Mouse (Mus musculus): ENCODE data around the gene Adra1d. TPM values are rescaled to one million over a fixed set of nuclear protein-coding genes. Genes with fewer than 3 reads are reported as not detected.

The Adra1d gene
- polyA plus RNA-seq, 1 experiment from 2014 or later = 0.40 TPM

DNA sequence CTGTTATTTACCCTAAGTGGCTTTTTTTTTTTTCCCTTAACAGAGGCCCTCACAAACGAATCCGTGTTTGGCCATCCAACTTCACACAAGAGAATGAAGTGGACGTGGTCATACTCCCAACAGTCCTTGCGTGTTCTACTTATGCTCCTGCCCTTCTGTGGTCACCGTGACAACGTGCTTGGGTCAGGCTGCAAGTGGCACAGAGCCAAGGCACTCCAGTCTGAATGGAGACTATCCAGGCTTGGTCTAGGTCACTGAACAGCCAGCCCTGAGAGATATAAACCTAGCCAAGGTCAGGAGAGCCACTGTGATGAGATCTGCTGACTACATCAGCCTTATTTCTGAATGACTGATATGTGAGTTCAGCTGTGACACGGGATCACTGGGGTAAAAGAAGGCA is 23.7 kb downstream of the Adra1d start:
- H3K4me3 ChIP-seq (replicated peaks) = no peak overlapping the region
- WGBS (ENCODE audit: insufficient replicate concordance) = 62% methylated on average over 7 of the region's 7 CpGs
- H3K27me3 ChIP-seq = peaks cover 3% of the 10 kb centered on the region; the same call in 1 of the 2 replicates
- H3K4me2 ChIP-seq = no peak overlapping the region
- no peaks in the 10 kb centered on the region for H3K9me3 ChIP-seq (replicated peaks)
- no peaks in the 10 kb centered on the region for H3K36me3 ChIP-seq
- no peak for ATAC-seq (ENCODE audit: low read depth)
- H3K4me1 ChIP-seq (replicated peaks) = no peaks in the 10 kb centered on the region
- no peak overlapping the region for H3K27ac ChIP-seq
- no peak overlapping the region for H3K9ac ChIP-seq
- DNase-seq = no peak

DNA sequence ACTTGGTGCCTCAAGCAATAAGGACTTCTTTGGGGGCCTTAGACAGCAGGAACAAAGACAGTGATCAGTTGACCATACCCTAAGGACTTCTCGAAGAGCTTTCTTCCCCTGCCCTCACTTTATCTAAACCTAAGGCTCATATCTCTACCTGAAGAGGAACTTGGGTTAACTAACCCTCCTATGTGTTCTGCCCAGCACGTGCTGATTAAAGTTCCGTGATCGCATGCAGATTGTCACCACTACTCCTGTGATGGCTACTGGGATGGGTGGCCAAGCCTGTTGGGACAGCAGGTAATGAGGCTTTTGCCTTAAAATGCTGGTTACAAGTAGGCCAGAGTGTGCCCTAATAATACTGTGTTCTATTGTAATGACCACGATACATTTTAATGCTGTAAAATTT is 26.9 kb downstream of the Adra1d start:
- DNase-seq (no peak), ATAC-seq (ENCODE audit: low read depth) (no peak)
- no peak overlapping the region for H3K4me3 ChIP-seq (replicated peaks)
- peaks cover 4% of the 10 kb centered on the region for H3K4me1 ChIP-seq (replicated peaks)
- H3K9ac ChIP-seq = no peak overlapping the region
- no peak overlapping the region for H3K27ac ChIP-seq
- 46% methylated on average over 5 of the region's 5 CpGs for WGBS (ENCODE audit: insufficient replicate concordance)
- no peaks in the 10 kb centered on the region for H3K9me3 ChIP-seq (replicated peaks)
- peaks cover 6% of the 10 kb centered on the region; the same call in 1 of the 2 replicates for H3K27me3 ChIP-seq
- H3K4me2 ChIP-seq = no peak overlapping the region
- H3K36me3 ChIP-seq = no peaks in the 10 kb centered on the region

DNA sequence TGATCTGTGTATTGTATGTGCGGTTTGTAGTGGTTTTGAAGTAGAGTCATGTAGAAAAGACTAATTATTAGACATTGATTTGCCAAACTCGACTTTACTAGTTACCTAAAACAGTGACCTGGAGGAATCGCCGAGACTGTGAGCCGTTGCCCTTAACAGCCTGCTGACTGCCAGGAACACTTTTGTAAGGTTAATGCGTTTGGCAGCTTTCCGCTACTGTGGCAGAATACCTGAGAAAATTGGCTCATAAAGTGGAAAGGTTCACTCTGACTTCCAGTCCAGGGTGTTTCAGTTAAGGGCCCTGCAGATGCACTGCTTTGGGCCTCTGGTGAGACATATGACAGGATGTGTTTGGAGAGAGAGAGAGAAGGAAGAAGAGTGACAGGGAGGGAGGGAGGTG is 30.8 kb downstream of the Adra1d start:
- H3K4me1 ChIP-seq (replicated peaks) = peaks cover 8% of the 10 kb centered on the region
- no peaks in the 10 kb centered on the region for H3K9me3 ChIP-seq (replicated peaks)
- H3K27ac ChIP-seq = no peak overlapping the region
- no peak for ATAC-seq (ENCODE audit: low read depth)
- H3K9ac ChIP-seq = no peak overlapping the region
- H3K36me3 ChIP-seq = peaks cover 7% of the 10 kb centered on the region
- WGBS (ENCODE audit: insufficient replicate concordance) = 77% methylated on average over 7 of the region's 7 CpGs
- peaks cover 15% of the 10 kb centered on the region; the same call in 1 of the 2 replicates for H3K27me3 ChIP-seq
- no peak overlapping the region for H3K4me3 ChIP-seq (replicated peaks)
- DNase-seq = no peak
- no peak overlapping the region for H3K4me2 ChIP-seq

DNA sequence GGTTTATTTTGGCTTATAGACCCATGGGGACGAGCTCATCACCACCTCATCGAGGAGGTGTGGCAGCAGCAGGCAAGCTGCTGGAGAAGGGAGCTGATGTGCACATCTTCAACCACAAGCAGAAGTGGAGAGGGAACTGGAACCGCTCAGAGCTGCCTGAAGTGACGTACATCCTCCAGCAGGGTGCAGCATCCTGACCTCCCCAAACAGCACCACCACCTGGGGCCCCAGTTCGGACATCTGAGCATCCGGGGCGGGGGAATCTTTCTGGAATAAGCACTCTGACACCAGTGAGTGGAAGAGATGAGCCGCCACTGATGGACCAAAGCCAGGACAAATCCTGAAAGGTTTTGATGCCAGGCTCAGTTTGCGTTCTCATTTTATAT is 31.5 kb downstream of the Adra1d start:
- H3K36me3 ChIP-seq = peaks cover 13% of the 10 kb centered on the region
- H3K4me3 ChIP-seq (replicated peaks) = no peak overlapping the region
- peaks cover 15% of the 10 kb centered on the region; the same call in 1 of the 2 replicates for H3K27me3 ChIP-seq
- ATAC-seq (ENCODE audit: low read depth) (no peak), DNase-seq (peak; percentile 37)
- H3K27ac ChIP-seq = no peak overlapping the region
- no peak overlapping the region for H3K4me2 ChIP-seq
- WGBS (ENCODE audit: insufficient replicate concordance) = 18% methylated on average over 9 of the region's 9 CpGs
- peaks cover 8% of the 10 kb centered on the region for H3K4me1 ChIP-seq (replicated peaks)
- H3K9me3 ChIP-seq (replicated peaks) = no peaks in the 10 kb centered on the region
- H3K9ac ChIP-seq = no peak overlapping the region

DNA sequence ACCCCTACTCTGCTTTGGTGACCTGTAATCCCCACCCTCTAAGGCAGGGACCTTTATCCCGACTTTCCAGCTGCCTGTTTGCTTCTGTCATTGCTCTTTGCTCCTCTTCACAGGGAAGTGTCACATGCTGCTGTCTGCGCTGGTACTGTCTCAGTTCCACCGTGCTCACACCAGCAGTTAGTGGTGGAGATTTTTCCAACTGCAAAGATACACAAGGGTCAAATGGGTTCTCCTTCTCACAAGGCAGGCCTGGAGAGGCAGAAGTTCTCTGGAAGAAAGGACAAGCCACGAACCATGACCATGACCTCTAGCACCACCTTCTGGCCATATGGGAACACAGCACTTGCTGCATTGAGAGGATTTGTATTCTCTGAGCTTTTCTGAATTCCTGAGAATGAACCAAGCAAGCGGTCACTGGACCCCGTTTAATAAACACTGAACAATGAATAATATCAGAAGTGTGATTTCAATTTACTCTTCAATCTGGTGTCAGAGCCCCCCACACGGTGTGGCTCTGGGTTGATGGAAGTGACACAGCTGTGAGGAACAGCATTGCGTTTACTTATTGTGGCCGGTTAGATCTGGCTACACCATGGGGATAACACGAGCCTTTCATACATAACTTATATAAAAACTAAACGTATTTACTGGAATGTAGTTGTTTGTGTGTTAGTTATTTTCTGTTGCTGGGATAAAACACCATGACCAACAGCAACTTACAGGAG is 32.0 kb downstream of the Adra1d start:
- peak; percentile 50 for DNase-seq
- H3K4me1 ChIP-seq (replicated peaks) = peaks cover 8% of the 10 kb centered on the region
- no peak overlapping the region for H3K9ac ChIP-seq
- no peak overlapping the region; the same call in 1 of the 2 replicates for H3K4me2 ChIP-seq
- 27% methylated on average over 11 of the region's 11 CpGs for WGBS (ENCODE audit: insufficient replicate concordance)
- no peak overlapping the region for H3K27ac ChIP-seq
- peaks cover 18% of the 10 kb centered on the region for H3K36me3 ChIP-seq
- ATAC-seq (ENCODE audit: low read depth) = peak; percentile 22
- peaks cover 13% of the 10 kb centered on the region; the same call in 1 of the 2 replicates for H3K27me3 ChIP-seq
- H3K9me3 ChIP-seq (replicated peaks) = no peaks in the 10 kb centered on the region
- no peak overlapping the region for H3K4me3 ChIP-seq (replicated peaks)

DNA sequence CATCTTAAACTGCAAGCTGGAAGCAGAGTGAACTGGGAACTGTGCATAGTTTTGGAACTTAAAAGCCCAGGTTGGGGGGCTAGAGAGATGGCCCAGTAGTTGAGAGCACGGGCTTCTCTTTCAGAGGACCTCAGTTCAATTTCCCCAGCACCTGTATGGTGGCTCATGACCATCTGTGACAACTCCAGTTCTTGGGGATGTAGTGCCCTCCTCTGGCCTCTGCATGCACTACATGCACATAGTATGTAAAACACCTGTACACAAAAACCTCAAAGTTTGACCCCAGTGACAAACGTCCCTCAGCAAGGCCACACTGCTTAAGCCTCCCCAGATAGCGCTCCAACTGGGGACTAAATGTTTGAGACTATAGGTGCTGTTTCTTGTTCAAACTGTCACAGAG is 35.0 kb downstream of the Adra1d start:
- Histone ChIP-seq H3K36me3 (peaks cover 47% of the 10 kb centered on the region), H3K27me3 (0 out of 2 replicates have a peak, but pooled peaks cover 9% of the 10 kb centered on the region), H3K4me3 (replicated peaks) (no peak overlapping the region), H3K27ac (no peak overlapping the region), H3K9ac (no peak overlapping the region), H3K4me2 (no peak overlapping the region), H3K4me1 (replicated peaks) (peaks cover 8% of the 10 kb centered on the region), H3K9me3 (replicated peaks) (no peaks in the 10 kb centered on the region)
- ATAC-seq (ENCODE audit: low read depth) (peak; percentile 53; the same call in 1 of the 2 replicates), DNase-seq (peak; percentile 28)
- 31% methylated on average over 3 of the region's 3 CpGs for WGBS (ENCODE audit: insufficient replicate concordance)

DNA sequence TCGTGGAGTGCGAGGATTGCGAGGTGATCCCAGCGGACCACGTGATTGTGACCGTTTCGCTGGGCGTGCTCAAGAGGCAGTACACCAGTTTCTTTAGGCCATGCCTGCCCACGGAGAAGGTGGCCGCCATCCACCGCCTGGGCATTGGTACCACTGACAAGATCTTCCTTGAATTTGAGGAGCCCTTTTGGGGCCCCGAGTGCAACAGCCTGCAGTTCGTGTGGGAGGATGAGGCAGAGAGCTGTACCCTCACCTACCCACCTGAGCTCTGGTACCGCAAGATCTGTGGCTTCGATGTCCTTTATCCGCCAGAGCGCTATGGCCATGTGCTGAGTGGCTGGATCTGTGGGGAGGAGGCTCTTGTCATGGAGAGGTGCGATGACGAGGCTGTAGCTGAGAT is 41.3 kb downstream of the Adra1d start:
- Histone ChIP-seq H3K9me3 (replicated peaks) (no peaks in the 10 kb centered on the region), H3K4me1 (replicated peaks) (peaks cover 31% of the 10 kb centered on the region), H3K9ac (no peak overlapping the region), H3K4me3 (replicated peaks) (no peak overlapping the region), H3K27ac (no peak overlapping the region), H3K4me2 (no peak overlapping the region), H3K27me3 (no peaks in the 10 kb centered on the region), H3K36me3 (peaks cover 87% of the 10 kb centered on the region)
- WGBS (ENCODE audit: insufficient replicate concordance) = 94% methylated on average over 19 of the region's 19 CpGs
- ATAC-seq (ENCODE audit: low read depth) = no peak
- no peak for DNase-seq

DNA sequence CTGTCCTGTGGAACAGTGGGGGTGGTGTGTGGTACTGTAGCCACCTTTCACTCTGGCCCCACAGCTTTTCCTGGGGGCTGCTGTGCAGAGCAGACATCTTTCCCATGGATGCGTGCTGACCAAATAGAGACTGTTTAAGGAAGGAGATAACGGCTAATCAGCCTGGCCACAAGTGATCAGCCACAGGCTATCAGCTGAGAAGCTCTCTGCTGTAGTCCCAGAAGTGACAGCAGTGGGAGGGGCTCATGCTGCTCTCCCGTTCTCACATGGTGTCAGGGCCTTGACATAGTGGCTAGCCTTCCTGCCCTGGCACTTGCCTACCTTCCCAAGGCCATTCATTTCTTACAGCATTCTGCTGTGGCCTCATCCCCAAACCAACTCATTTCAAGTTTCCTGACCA is 43.3 kb downstream of the Adra1d start:
- Histone ChIP-seq H3K27ac (peak overlapping the region; percentile 78), H3K4me1 (replicated peaks) (peaks cover 47% of the 10 kb centered on the region), H3K9ac (peak overlapping the region; percentile 42), H3K36me3 (peaks cover 86% of the 10 kb centered on the region), H3K9me3 (replicated peaks) (no peaks in the 10 kb centered on the region), H3K4me3 (replicated peaks) (peak overlapping the region; percentile 7; the same call in 1 of the 2 replicates), H3K4me2 (peak overlapping the region; percentile 52), H3K27me3 (no peaks in the 10 kb centered on the region)
- 9% methylated on average over 3 of the region's 3 CpGs for WGBS (ENCODE audit: insufficient replicate concordance)
- ATAC-seq (ENCODE audit: low read depth) (peak; percentile 96), DNase-seq (peak; percentile 75)

DNA sequence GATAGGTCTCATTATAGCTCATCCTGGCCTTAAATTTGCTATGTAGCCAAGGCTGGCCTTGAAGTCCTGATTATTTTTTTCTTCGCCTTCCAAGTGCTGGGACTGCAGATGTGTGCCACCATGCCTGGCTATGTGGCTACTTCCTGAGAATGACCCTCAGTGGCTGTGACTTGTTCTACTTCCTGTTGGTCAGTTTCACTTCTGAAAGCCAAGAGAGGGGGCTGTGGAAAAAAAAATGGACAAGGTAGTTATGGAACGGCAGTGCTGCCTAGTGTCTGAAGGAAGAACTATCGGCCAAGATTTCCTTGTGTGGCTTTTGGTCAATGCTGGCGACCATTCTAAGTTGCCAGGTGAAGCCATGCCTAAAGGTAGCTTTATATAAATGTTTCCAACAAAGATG is 44.5 kb downstream of the Adra1d start:
- DNase-seq = no peak
- Histone ChIP-seq H3K9me3 (replicated peaks) (no peaks in the 10 kb centered on the region), H3K4me2 (peak overlapping the region; percentile 52; the same call in 1 of the 2 replicates), H3K36me3 (peaks cover 80% of the 10 kb centered on the region), H3K27ac (peak overlapping the region; percentile 78), H3K4me1 (replicated peaks) (peaks cover 59% of the 10 kb centered on the region), H3K9ac (0 out of 2 replicates have a peak overlapping the region, but pooled peaks have one; percentile 42), H3K4me3 (replicated peaks) (no peak overlapping the region), H3K27me3 (no peaks in the 10 kb centered on the region)
- no peak for ATAC-seq (ENCODE audit: low read depth)
- 86% methylated on average over 4 of the region's 4 CpGs for WGBS (ENCODE audit: insufficient replicate concordance)

DNA sequence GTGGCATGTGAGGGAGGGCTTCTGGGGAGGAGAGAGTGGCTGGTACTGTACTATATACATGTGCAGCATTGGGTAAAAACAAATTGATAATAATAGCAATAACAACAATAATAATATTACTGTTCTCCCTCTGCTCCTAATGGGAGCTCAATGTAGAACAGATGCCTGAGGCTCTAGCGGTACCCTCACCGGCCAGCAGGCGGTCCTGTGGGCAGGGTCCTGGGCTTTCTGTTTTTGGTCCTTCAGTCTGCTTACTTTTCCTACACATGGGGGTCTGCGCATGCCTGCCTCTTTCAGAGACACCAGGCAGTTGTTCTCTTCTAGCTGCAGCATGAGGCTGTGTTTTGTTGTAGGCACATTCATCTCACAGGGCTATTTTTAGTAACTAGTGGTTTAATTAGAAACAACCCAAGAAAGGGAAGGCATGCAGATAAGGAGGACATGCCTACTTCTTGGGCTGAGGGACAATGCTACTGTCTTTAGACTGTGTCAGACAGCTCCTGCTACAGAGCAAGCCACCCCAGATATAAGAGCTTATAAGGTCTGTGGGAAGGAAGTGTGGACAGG is 47.9 kb downstream of the Adra1d start:
- Histone ChIP-seq H3K4me1 (replicated peaks) (peaks cover 80% of the 10 kb centered on the region), H3K27ac (peak overlapping the region; percentile 19; the same call in 1 of the 2 replicates), H3K9me3 (replicated peaks) (no peaks in the 10 kb centered on the region), H3K4me2 (no peak overlapping the region), H3K4me3 (replicated peaks) (no peak overlapping the region), H3K36me3 (peaks cover 59% of the 10 kb centered on the region), H3K27me3 (no peaks in the 10 kb centered on the region), H3K9ac (no peak overlapping the region)
- no peak for DNase-seq
- no peak for ATAC-seq (ENCODE audit: low read depth)
- 67% methylated on average over 4 of the region's 4 CpGs for WGBS (ENCODE audit: insufficient replicate concordance)

DNA sequence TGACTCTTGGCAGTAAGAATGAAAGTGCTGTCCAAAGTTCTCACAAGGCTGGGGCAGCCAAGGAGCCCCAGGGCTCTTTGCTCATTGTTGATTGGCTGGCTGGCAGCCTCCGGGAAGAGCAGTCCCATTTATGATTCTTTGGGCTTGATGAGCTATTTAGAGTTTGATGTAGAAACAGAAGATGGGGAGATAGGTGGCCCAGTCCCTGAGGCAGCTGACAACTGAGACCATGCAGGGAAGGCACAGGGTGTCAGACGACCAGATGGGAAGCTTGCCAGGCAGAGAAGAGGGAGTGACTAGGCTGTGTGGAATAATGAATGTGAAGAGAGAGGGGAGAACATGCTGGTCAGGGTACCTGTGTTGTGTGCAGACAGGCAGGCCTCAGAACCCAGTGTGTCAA is 48.6 kb downstream of the Adra1d start:
- DNase-seq (no peak), ATAC-seq (ENCODE audit: low read depth) (no peak)
- no peaks in the 10 kb centered on the region for H3K27me3 ChIP-seq
- 54% methylated on average over 2 of the region's 2 CpGs for WGBS (ENCODE audit: insufficient replicate concordance)
- H3K9me3 ChIP-seq (replicated peaks) = no peaks in the 10 kb centered on the region
- H3K27ac ChIP-seq = peak overlapping the region; percentile 19; the same call in 1 of the 2 replicates
- H3K36me3 ChIP-seq = peaks cover 56% of the 10 kb centered on the region
- H3K9ac ChIP-seq = no peak overlapping the region
- H3K4me2 ChIP-seq = no peak overlapping the region
- H3K4me3 ChIP-seq (replicated peaks) = no peak overlapping the region
- peaks cover 80% of the 10 kb centered on the region for H3K4me1 ChIP-seq (replicated peaks)

Measured in liver, embryonic 13.5 days (tissue).